Mouse (Mus musculus): ENCODE measurements around the gene Uox. TPM values are rescaled to one million over a fixed set of nuclear protein-coding genes. Genes with fewer than 3 reads are reported as not detected.

Gene Uox
- polyA plus RNA-seq, 1 experiment: 0.13 TPM

DNA sequence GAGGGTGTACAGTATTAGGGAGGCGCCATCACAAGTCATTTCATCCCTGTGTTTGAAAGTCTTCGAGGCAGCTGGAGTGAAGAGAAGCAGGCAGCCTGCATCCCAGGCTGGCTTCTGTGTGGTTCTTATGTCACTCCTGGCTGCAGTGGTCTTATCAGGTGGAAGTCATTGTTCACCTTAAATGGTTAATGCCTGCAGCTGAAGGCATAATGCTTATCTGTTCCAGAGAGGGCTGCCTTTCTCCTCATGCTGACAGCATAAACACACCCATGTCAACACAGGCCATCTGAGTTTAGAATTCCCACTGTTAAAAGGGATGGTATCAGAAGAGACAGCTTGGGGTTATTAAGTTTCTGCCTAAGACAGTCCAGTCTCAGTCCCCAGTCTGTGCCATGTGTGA is 31.0 kb downstream of the Uox start:
- Histone ChIP-seq H3K4me1 (ENCODE audit: control insufficient read depth, insufficient read depth, low read length) (no peaks in the 10 kb centered on the region), H3K27me3 (ENCODE audit: control insufficient read depth, insufficient read depth, low read length) (no peaks in the 10 kb centered on the region), H3K4me3 (replicated peaks; ENCODE audit: insufficient read depth, low read depth, low read length) (no peak overlapping the region), H3K27ac (ENCODE audit: insufficient read depth, low read length) (no peak overlapping the region)
- TF ChIP-seq POLR2A (IDR thresholded peaks at IDR 0.05; ENCODE audit: borderline replicate concordance, insufficient read depth, low read length) (no peak), CTCF (IDR thresholded peaks at IDR 0.05; ENCODE audit: borderline replicate concordance, insufficient read depth, low read depth, low read length) (no peak)
- 95% methylated on average over 2 of the region's 2 CpGs for WGBS
- DNase-seq: no peak

DNA sequence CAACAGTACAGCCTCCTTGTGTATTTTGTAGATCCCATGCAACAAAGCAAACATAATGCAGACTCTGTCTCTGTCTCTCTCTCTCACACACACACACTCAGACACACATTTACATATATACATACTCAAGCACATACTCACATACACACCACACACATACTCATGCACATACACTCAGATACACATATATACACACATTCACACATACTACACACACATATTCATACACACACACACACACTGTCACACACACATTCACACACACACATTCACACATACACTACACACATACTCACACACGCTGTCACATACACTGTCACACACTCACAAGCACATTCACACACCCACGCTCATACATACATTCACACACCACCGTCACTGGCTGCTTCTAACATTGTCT is 32.3 kb downstream of the Uox start:
- no peak overlapping the region for H3K27ac ChIP-seq (ENCODE audit: insufficient read depth, low read length)
- TF ChIP-seq CTCF (IDR thresholded peaks at IDR 0.05; ENCODE audit: borderline replicate concordance, insufficient read depth, low read depth, low read length) (no peak), POLR2A (IDR thresholded peaks at IDR 0.05; ENCODE audit: borderline replicate concordance, insufficient read depth, low read length) (no peak)

GRCm38 (mm10) chr3:146604647-146605046 is 34.4 kb downstream of the Uox start:
- Histone ChIP-seq H3K4me3 (replicated peaks; ENCODE audit: insufficient read depth, low read depth, low read length) (no peak overlapping the region), H3K4me1 (ENCODE audit: control insufficient read depth, insufficient read depth, low read length) (no peaks in the 10 kb centered on the region), H3K27me3 (ENCODE audit: control insufficient read depth, insufficient read depth, low read length) (no peaks in the 10 kb centered on the region), H3K27ac (ENCODE audit: insufficient read depth, low read length) (no peak overlapping the region)
- no peak for TF ChIP-seq CTCF (IDR thresholded peaks at IDR 0.05; ENCODE audit: borderline replicate concordance, insufficient read depth, low read depth, low read length)
- no peak for TF ChIP-seq POLR2A (IDR thresholded peaks at IDR 0.05; ENCODE audit: borderline replicate concordance, insufficient read depth, low read length)
- 86% methylated on average over 9 of the region's 9 CpGs for WGBS
- DNase-seq: no peak

More for the DNA sequence above, 32.3 kb downstream of the Uox start:
- no peaks in the 10 kb centered on the region for H3K4me1 ChIP-seq (ENCODE audit: control insufficient read depth, insufficient read depth, low read length)
- 93% methylated on average over 3 of the region's 3 CpGs for WGBS
- H3K4me3 ChIP-seq (replicated peaks; ENCODE audit: insufficient read depth, low read depth, low read length): no peak overlapping the region
- no peak for DNase-seq
- no peaks in the 10 kb centered on the region for H3K27me3 ChIP-seq (ENCODE audit: control insufficient read depth, insufficient read depth, low read length)

DNA sequence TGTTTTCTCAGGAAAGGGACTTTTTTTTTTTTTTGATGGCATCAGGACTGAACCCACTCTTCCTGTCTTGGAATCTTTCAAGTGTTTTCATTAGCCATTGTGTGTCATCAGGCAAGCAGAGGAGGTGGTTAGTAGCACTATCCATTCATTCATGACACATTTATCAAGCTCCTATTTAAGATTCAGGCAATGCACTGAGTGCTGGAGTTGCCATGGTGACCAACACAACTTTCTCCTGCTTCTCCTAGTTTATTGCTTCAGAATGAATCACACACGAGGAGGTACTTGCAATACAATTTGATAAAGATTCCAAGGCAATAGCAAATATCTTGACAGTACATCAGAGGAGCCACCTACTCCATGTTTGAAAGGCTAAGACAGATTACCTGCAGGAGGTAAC is 37.1 kb downstream of the Uox start:
- H3K4me1 ChIP-seq (ENCODE audit: control insufficient read depth, insufficient read depth, low read length): no peaks in the 10 kb centered on the region
- no peak for TF ChIP-seq CTCF (IDR thresholded peaks at IDR 0.05; ENCODE audit: borderline replicate concordance, insufficient read depth, low read depth, low read length)
- TF ChIP-seq POLR2A (IDR thresholded peaks at IDR 0.05; ENCODE audit: borderline replicate concordance, insufficient read depth, low read length): no peak
- H3K4me3 ChIP-seq (replicated peaks; ENCODE audit: insufficient read depth, low read depth, low read length): no peak overlapping the region
- H3K27me3 ChIP-seq (ENCODE audit: control insufficient read depth, insufficient read depth, low read length): no peaks in the 10 kb centered on the region
- no peak overlapping the region for H3K27ac ChIP-seq (ENCODE audit: insufficient read depth, low read length)
- WGBS: 18% methylated on average over 1 of the region's 1 CpGs
- no peak for DNase-seq

GRCm38 (mm10) chr3:146610322-146610721 is 40.1 kb downstream of the Uox start:
- TF ChIP-seq CTCF (IDR thresholded peaks at IDR 0.05; ENCODE audit: borderline replicate concordance, insufficient read depth, low read depth, low read length): no peak
- TF ChIP-seq POLR2A (IDR thresholded peaks at IDR 0.05; ENCODE audit: borderline replicate concordance, insufficient read depth, low read length): no peak
- Histone ChIP-seq H3K4me3 (replicated peaks; ENCODE audit: insufficient read depth, low read depth, low read length) (no peak overlapping the region), H3K27ac (ENCODE audit: insufficient read depth, low read length) (no peak overlapping the region), H3K4me1 (ENCODE audit: control insufficient read depth, insufficient read depth, low read length) (no peaks in the 10 kb centered on the region), H3K27me3 (ENCODE audit: control insufficient read depth, insufficient read depth, low read length) (no peaks in the 10 kb centered on the region)
- DNase-seq: no peak
- 90% methylated on average over 10 of the region's 10 CpGs for WGBS

DNA sequence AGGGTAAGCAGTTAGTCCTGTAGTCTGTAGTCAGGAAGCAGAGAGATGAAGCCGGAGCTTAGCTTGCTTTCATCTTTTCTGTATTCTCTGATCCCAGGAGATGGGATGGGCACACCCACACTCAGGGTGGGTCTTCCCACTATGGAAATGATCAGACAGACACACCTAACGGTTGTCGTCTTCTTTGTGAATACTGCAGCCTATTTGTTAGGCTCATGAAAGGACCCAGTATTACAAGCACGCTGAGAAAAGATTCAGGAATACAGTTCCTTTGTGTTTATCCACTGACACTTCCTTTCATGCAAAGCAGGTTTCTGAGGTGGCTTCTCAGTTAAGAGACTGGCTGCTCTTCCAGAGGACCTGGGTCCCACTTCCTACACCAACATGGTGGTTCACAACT is 41.0 kb downstream of the Uox start:
- H3K4me1 ChIP-seq (ENCODE audit: control insufficient read depth, insufficient read depth, low read length): no peaks in the 10 kb centered on the region
- TF ChIP-seq POLR2A (IDR thresholded peaks at IDR 0.05; ENCODE audit: borderline replicate concordance, insufficient read depth, low read length): no peak
- no peak for TF ChIP-seq CTCF (IDR thresholded peaks at IDR 0.05; ENCODE audit: borderline replicate concordance, insufficient read depth, low read depth, low read length)
- H3K4me3 ChIP-seq (replicated peaks; ENCODE audit: insufficient read depth, low read depth, low read length): no peak overlapping the region
- DNase-seq: no peak
- 84% methylated on average over 4 of the region's 4 CpGs for WGBS
- no peaks in the 10 kb centered on the region for H3K27me3 ChIP-seq (ENCODE audit: control insufficient read depth, insufficient read depth, low read length)
- no peak overlapping the region for H3K27ac ChIP-seq (ENCODE audit: insufficient read depth, low read length)

DNA sequence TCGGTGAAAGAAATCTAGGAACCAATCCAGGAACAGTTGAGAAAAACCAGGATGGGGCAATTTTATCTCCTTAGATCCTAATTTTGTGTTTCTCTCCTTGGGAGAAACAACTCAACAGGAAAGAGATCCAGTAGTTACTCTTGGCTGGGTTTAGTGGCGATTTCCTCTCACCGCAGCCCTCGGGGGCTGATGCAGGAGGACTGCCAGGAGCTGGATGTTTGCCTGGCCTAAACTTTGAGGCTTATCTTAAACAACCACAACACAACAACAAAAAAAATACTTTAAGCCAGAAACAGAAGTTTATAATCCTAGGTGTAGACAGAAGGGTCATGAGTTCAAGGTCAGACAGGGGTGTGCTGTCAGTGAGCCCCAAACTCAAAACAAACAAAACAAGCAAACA is 41.6 kb downstream of the Uox start:
- H3K27ac ChIP-seq (ENCODE audit: insufficient read depth, low read length): no peak overlapping the region
- TF ChIP-seq POLR2A (IDR thresholded peaks at IDR 0.05; ENCODE audit: borderline replicate concordance, insufficient read depth, low read length): no peak
- TF ChIP-seq CTCF (IDR thresholded peaks at IDR 0.05; ENCODE audit: borderline replicate concordance, insufficient read depth, low read depth, low read length): no peak
- no peaks in the 10 kb centered on the region for H3K4me1 ChIP-seq (ENCODE audit: control insufficient read depth, insufficient read depth, low read length)
- H3K4me3 ChIP-seq (replicated peaks; ENCODE audit: insufficient read depth, low read depth, low read length): no peak overlapping the region
- DNase-seq: no peak
- 47% methylated on average over 4 of the region's 4 CpGs for WGBS
- H3K27me3 ChIP-seq (ENCODE audit: control insufficient read depth, insufficient read depth, low read length): no peaks in the 10 kb centered on the region

DNA sequence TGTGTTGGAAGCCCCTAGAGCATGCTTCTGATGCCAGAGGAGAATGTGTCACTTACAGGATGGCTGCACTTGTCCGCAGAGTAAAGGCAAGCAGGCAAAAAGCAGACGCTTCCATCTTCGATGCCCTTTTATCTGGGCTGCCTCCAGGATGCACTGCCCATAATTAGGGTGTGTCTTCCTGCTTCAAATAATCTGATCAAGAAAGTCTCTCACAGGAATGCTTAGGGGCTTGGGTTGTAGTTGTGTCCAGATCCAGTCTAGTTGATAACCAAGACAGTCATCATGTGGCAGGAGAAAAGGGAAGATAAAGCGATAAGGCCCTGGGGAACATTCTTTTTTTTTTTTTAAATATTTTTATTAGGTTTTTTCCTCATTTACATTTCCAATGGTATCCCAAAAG is 45.3 kb downstream of the Uox start, which contains the start of gene Dnase2b:
Gene Dnase2b, minus strand, starts transcription at position 101 of the 400 bp plus-strand sequence.
- Histone ChIP-seq H3K4me1 (ENCODE audit: control insufficient read depth, insufficient read depth, low read length) (peaks cover 3% of the 10 kb centered on the region; the same call in 1 of the 2 replicates), H3K27ac (ENCODE audit: insufficient read depth, low read length) (no peak within 1 kb of the TSS), H3K27me3 (ENCODE audit: control insufficient read depth, insufficient read depth, low read length) (no peaks in the 10 kb centered on the region), H3K4me3 (replicated peaks; ENCODE audit: insufficient read depth, low read depth, low read length) (no peak within 1 kb of the TSS)
- WGBS: 67% methylated on average over 4 of the region's 4 CpGs
- DNase-seq: no peak
- no peak for TF ChIP-seq CTCF (IDR thresholded peaks at IDR 0.05; ENCODE audit: borderline replicate concordance, insufficient read depth, low read depth, low read length)
- no peak for TF ChIP-seq POLR2A (IDR thresholded peaks at IDR 0.05; ENCODE audit: borderline replicate concordance, insufficient read depth, low read length)
